Mouse (Mus musculus): Measurements from ENCODE around the gene Ptger3. TPM values are rescaled to one million over a fixed set of nuclear protein-coding genes. Genes with fewer than 3 reads are reported as not detected.

The Ptger3 gene
- under 1 TPM; 0.52 to 0.55 TPM for total RNA-seq (2023)

GRCm38 (mm10) chr3:157566725-157567565 is at the start of gene Ptger3:
TSS of gene Ptger3 (plus strand) at chr3:157566892.

GRCm38 (mm10) chr3:157533964-157534785 is 32.5 kb upstream of the Ptger3 start, which contains the start of gene Zranb2:
TSS of gene Zranb2 (plus strand) at chr3:157534160.

Other genes with a start within 250 kb of the Ptger3 start
- gene Zranb2, start 32.7 kb upstream of the Ptger3 start, total RNA-seq (2023) = 10 to 100 TPM; 37.9 to 38.7 TPM